Mouse (Mus musculus) stomach, postnatal 0 days (tissue): ENCODE results near the gene D10Jhu81e.

Source experiments
- CTCF ChIP-seq: IDR thresholded peaks from 2 replicates; pipeline ENCODE4 v1.5.1; 2016; ENCODE audit warnings: antibody characterized with exemption, low read depth, mild to moderate bottlenecking, moderate library complexity
- EP300 ChIP-seq: optimal IDR thresholded peaks from 2 replicates; pipeline ENCODE3; 2016; ENCODE audit warnings: antibody characterized with exemption

- TF ChIP-seq EP300 (no peak), CTCF (peak; percentile 27; the same call in 1 of the 2 replicates)
These were observed 15.2 kb upstream of the D10Jhu81e start, which contains the start of gene Pwp2 for GRCm38 (mm10) chr10:78184531-78185380.
